Mouse (Mus musculus) thymus, adult 2 months (tissue): ENCODE data around the gene Mgll.

Source experiments
- CTCF ChIP-seq: fragments of 200-500 bp; IDR thresholded peaks from 2 replicates; pipeline ENCODE4 v1.5.1; 2012; ENCODE audit warnings: mild to moderate bottlenecking, control low read depth, low read length, moderate library complexity, borderline replicate concordance; ENCODE audit not compliant: control insufficient read depth, poor library complexity, insufficient read depth; ENCODE audit errors: extremely low read depth
- POLR2A ChIP-seq: fragments of 200-500 bp; IDR thresholded peaks from 2 replicates; pipeline ENCODE4 v1.6.1; 2012; ENCODE audit warnings: mild to moderate bottlenecking, low read length, control low read depth, moderate library complexity; ENCODE audit not compliant: control insufficient read depth, poor library complexity, insufficient read depth; ENCODE audit errors: extremely low read depth

GRCm38 (mm10) chr6:88756992-88757391, 32.8 kb downstream of the Mgll start:
- TF ChIP-seq CTCF (no peak), POLR2A (no peak)
